Mouse (Mus musculus) C2C12 (cell line): ENCODE data around the gene Zfp574.

Source experiments
- CEBPB ChIP-seq: IDR thresholded peaks from one replicate; pipeline ENCODE4 v1.6.1; 2011; ENCODE audit warnings: low read depth, mild to moderate bottlenecking, control low read depth, moderate library complexity
- CTCF ChIP-seq: IDR thresholded peaks from one replicate; pipeline ENCODE4 v1.5.1; 2011; ENCODE audit not compliant: control insufficient read depth, insufficient read depth, insufficient read length
- MYOG ChIP-seq: IDR thresholded peaks from one replicate; pipeline ENCODE4 v1.6.1; 2011; ENCODE audit not compliant: control insufficient read depth, insufficient read length; ENCODE audit errors: extremely low read depth

GRCm38 (mm10) chr7:25063346-25063745 lies 9.0 kb upstream of the Zfp574 start:
- TF ChIP-seq MYOG (no peak), CEBPB (no peak), CTCF (no peak)
